Comparison of ENCODE assay signal across 8 mouse cellular contexts in the genomic region with DNA sequence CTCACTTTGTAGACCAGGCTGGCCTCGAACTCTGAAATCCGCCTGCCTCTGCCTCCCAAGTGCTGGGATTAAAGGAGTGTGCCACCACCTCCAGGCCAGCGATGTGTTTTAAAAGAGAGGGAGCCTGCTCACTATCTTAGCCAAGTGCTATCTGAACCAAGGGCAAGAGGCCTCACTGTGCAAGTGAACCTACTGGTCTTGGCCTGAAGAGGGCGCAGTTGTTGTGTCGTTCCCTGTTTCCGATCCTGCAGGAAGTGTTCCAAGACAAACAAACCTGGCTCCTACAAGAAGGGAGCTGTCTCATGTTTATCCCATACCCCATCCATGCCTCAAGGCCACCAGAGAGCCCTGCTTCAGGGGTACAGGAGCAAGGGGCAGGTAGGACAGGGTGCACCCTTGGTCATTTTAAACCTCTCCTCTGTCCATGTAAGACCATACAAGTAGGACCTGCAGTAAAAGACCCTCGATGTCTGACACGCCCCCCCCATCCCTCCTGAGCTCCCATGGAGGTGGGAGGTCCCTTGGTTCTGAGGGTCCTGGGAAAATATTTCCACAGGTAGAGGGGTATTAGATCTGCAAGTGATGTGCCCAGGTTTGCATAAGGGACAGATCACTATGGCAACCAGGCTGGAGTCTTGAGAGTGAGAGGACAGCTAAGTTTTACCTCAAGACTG. TPM values are rescaled to one million over a fixed set of nuclear protein-coding genes. Genes with fewer than 3 reads are reported as not detected.
DNase-seq lines count a peak whose midpoint lies in the region.

No protein-coding gene starts in this region.

- DNase-seq in 416B (ENCODE audit: low read depth): peak; percentile 0
- DNase-seq in adrenal gland, postnatal 25 days: peak; percentile 14
- peak; percentile 0 for DNase-seq in embryo, embryonic 11 days
- DNase-seq in heart, adult 18-20 months: peak; percentile 17 to 25
- peak; percentile 36 to 41 for DNase-seq in kidney, postnatal 4 days
- peak; percentile 51 for DNase-seq in lung, postnatal 10 days
- DNase-seq in spleen, adult 18-20 months: peak; percentile 26 to 30
- peak; percentile 30 for DNase-seq in thymus, postnatal 4 days

RNA-seq across cellular contexts. Expression of a gene that starts 24.2 kb away (rescaled TPM):
- 0.64 and 0.86 TPM in 2 replicates for total RNA-seq in adrenal gland, postnatal 25 days (2021)
- total RNA-seq in heart, adult 18-20 months (2021): under 1 TPM; 0.28 to 0.69 TPM

Comparison
In these comparisons a context has a peak if more than half of its experiments do, and no peak if none do; other contexts are left out.
1. Peak in every context shown above with its lines: DNase-seq.
2. DNase-seq: peak in every context shown above with its lines; median percentile 51 in lung, postnatal 10 days; 38 in kidney, postnatal 4 days; 30 in thymus, postnatal 4 days; 28 in spleen, adult 18-20 months; 21 in heart, adult 18-20 months; 14 in adrenal gland, postnatal 25 days; 0 in 416B; 0 in embryo, embryonic 11 days.